Mouse (Mus musculus) kidney, postnatal 4 days (tissue): Measurements from ENCODE around the gene Anp32a.

Source experiments
- DNase-seq, 2 experiments: peaks; one replicate each; pipeline ENCODE4 v3.0.0; 2021; ENCODE audit warnings: mixed read lengths in 2 of 2

The Anp32a gene

DNA sequence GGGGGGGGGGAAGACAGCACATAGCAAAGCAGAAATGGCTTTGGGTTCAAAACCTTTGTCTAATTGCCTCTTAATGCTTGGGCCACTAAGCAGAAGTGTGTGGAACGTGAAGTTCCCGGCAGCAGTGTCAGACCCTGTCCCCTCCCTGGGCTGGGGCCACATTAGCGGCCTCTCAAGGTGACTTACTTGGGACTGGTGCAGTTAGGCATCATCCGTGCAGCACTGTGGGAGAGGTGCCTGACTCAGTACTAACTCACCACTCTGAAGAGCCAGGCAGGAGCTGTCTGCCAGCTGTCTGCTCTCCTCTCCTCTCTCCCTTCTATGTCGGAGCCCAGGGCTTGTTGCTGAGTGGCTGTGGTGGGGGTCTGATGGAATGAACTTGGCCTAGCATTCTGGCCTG lies 6.1 kb downstream of the Anp32a start:
- DNase-seq = peak in 1 of 2 experiments; percentile 7

- DNase-seq = no peak
These were observed 7.0 kb downstream of the Anp32a start for GRCm38 (mm10) chr9:62348050-62348449.

DNA sequence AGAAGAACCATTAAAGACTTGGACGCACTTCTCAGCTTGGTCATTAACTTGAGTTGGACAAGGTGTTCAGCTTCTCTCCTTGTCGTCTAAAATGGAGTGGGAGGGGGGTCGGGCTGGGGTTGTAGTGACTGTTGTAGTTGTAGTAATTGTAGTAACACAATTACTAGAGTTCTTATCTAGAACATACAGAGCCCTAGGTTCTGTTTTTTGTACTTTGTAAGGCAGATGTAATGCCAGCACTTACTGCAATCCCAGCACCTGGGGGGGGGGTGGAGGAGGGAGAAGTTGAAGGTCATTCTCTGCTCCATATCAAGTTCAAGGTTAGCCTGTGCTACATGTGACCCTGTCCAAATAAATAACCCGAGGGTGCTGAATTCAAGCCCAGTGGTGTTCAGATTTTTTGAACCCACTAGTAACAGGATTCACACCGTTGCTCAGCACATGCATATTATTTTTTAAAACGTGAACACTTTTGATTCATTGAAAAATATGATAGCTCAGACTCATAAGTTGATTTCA lies 7.4 kb downstream of the Anp32a start:
- DNase-seq = peak in 1 of 2 experiments; percentile 4

DNA sequence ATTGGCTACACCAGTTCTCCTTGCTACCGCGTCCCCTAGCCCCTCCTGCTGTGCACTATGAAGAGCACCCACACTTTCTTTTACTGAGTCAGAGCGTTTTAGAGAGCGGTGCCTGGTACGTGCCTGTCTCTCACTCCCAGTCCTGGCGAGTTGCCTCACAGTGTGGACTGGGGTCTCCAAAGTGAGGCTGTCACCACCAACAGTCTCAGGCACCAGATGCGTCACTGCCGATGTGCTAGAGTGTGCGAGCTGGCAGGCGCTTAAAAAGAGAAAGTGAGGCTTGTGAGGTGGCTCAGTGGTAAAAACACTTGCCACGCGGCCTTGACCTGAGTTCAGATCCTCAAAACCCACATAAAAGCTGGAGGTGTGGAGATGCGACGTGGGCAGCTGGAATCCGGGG lies 8.2 kb downstream of the Anp32a start:
- peak in 1 of 2 experiments; percentile 16 for DNase-seq

GRCm38 (mm10) chr9:62350721-62351120 lies 9.6 kb downstream of the Anp32a start:
- no peak for DNase-seq

GRCm38 (mm10) chr9:62351200-62351599 lies 10.1 kb downstream of the Anp32a start:
- DNase-seq = peak in 1 of 2 experiments; percentile 27

DNA sequence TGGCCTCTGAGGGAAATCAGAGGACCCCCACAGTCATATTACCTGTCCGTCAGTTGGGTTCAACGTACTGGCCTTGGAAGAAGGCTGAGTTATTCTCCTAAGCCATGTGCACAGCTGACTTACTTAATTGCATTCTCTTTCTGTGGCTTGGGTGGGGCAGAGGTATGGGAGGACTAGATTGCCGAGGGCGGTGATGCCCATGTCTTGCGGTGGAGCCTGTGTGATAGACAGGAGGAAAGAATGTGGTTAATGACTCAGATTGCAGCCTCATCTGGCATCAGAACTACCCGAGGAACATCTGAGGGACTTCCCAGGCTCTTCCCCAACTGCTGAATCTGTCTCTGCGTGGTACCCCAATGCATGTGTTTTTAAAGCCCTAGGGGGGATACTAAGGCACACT lies 12.7 kb downstream of the Anp32a start:
- no peak for DNase-seq

- DNase-seq = no peak
These were observed 14.0 kb downstream of the Anp32a start for GRCm38 (mm10) chr9:62354838-62355719.

DNA sequence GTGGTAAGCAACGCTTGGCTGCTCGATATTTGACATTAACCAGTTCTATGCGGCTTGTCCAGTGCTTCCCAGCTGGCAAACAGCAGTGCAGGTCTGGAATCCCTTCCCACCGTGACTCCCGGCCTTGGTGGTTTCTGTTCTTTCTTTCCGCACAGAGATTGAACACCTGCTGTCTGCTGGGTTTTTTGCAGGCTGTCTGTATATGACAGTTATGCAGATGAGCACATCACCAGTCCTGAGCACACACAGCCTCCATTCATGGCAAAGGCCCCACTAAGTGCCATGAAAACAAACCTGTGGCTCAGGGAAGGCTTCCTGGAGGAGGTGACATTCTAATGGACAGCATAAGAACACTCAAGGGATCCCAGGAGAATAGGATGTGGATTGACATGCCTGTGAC lies 14.7 kb downstream of the Anp32a start:
- no peak for DNase-seq

DNA sequence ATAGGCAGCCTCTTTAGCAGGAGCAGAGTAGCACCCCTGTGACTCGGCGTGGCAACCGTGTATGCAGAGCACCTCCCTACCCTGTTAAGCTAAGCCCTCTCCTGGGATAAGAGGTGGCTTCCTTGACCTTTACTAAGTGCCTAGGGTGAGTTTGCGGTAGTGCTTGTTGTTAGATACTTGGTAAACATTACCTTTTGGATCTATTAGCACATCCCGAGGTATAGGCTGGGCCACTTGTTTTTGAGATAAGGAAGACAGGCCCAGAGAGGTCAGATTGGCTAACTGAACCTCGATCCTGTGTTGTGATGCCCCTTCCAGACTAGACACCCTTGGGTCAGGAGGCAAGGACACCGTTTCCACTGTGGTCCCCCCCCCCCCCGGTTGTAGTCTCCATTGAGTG lies 16.5 kb downstream of the Anp32a start:
- no peak for DNase-seq

- no peak for DNase-seq
These were observed 17.8 kb downstream of the Anp32a start for GRCm38 (mm10) chr9:62358851-62359250.

GRCm38 (mm10) chr9:62360889-62361288 lies 19.8 kb downstream of the Anp32a start:
- no peak for DNase-seq

GRCm38 (mm10) chr9:62362835-62363385 lies 21.8 kb downstream of the Anp32a start:
- DNase-seq = no peak

GRCm38 (mm10) chr9:62363619-62364018 lies 22.5 kb downstream of the Anp32a start:
- DNase-seq = peak; percentile 87 to 93

GRCm38 (mm10) chr9:62364216-62364615 lies 23.1 kb downstream of the Anp32a start:
- no peak for DNase-seq

GRCm38 (mm10) chr9:62364831-62365230 lies 23.7 kb downstream of the Anp32a start:
- no peak for DNase-seq

DNA sequence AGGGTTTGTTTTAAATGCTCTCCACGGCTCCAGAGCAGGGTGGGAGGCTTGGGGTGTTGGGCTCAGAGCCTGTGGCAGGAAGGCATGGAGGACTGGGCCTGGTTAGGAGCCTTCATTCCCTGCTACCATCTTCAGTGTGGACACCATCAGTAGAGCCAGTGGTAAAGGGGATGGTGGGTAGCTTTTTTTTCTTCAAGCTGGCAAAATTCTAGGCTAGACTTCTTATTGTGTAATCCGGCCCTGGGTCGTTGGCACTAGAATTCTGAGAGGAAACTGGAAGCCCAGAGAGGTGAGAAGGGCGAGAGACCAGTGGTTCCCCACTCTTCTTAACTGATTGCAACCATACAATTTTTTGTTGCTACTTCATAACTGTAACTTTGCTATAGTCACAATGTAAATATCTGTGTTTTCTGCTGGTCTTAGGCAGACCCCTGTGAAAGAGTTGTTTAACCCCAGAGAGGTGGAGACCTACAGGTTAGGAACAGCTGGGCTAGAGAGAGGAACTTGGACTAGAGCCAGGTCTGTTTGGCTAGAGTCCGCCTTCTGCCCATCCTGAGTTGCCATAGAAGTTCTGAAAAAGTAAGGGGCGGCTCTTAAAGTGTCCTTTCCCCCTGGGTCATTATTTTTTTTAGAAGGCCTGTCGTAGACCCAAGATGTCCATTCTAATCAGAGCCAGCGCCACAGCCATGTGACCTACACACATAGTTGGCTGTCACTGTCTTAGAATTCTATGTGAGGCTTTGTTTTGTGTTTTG lies 24.4 kb downstream of the Anp32a start:
- no peak for DNase-seq

DNA sequence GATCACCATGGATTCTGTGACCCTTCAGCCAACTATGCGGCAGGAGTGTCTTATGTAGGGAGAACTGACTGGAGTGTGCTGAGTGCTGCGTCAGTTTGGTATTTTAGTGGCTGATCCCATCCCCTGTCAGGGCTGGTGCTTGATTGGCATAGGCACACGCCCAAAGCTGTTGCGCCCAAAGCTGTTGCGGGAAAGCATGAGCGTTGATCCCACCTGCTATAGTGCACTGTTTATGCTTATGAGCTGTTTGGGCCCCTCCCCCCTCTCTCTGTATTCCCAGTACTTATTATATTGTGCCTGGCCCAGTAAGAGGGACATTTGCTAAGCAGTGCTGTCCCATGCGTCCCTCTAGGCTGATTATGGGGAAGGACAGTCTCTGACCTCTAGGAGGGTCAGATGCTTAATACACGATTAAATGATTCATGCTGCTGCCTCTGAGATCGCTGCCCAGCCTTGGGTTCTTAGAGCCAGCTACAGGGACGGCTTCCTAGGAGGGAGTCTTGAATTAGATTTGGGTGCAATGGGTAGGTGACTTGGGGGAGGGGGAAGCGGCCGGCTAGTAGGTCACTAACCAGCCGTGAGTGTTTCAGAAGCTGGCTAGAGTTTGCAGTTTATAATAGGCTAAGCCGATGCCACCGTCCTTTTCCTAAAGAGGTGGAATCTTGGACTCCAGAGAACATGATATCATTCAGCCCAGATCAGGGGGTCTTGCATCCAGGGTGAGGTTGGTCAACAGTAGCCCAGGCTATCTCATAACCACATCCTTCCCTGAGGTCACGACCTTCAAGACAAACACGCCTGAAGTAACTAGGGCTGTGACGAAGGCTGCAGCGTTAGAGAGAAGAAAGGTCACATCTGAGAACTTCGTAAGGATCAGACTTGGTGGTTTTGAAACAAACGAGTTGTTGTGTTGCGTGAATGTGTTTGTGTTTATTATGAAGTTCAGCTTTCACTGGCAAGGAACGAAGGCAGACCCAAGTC lies 25.7 kb downstream of the Anp32a start:
- no peak for DNase-seq

GRCm38 (mm10) chr9:62367510-62368071 lies 26.5 kb downstream of the Anp32a start:
- DNase-seq = no peak

GRCm38 (mm10) chr9:62368256-62368905 lies 27.3 kb downstream of the Anp32a start:
- DNase-seq = peak; percentile 48 to 65

DNA sequence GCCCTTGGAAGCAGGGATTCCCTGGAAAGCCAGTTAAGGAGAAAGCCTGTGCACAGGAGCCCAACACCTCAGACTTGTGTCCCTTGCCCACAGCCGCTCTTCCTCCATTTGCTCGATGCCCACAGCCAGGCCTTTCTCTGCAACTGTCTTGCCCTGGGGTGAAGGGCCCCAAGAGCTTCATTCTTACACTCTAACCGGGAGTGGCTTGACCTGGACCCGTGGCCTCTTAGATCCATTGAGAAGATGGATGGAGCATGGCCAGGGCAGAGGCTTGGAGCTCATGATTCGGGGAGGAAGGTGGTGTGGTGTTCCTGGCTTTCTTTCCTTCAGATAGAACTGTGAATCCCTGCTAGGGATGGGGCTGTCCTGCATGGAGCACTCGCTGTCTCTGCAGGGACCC lies 28.1 kb downstream of the Anp32a start:
- DNase-seq = no peak
